Mouse (Mus musculus) left cerebral cortex, adult 2 months (tissue): ENCODE measurements at regions not wholly inside any gene's neighbourhood (a gene's known extent, or its start where the extent isn't known, plus 50 kb on each side); places are given as distances from the start of the nearest gene placed in this dataset.
"Not testable (repeated sequence)": the region's sequence is repeated elsewhere in the genome, so short reads cannot be mapped to it uniquely, and the experiment has no call there.

ENCODE experiments used
- DNase-seq, 2 experiments: peaks; one replicate each; pipeline ENCODE4 v3.0.0; 2021 to 2022; ENCODE audit warnings: low spot score in 2 of 2, mixed read lengths in 1 of 2; ENCODE audit errors: extremely low spot score in 1 of 2
- H3K27ac ChIP-seq: fragments of 200-600 bp; 2 replicates; pipeline ENCODE4 v1.8.1; 2022
- H3K4me3 ChIP-seq: fragments of 200-600 bp; 2 replicates; pipeline ENCODE4 v1.8.1; 2022
- CTCF ChIP-seq: fragments of 200-600 bp; IDR thresholded peaks from 2 replicates; pipeline ENCODE4 v1.8.1; 2022; ENCODE audit warnings: antibody characterized with exemption, mild to moderate bottlenecking, moderate library complexity
- intact Hi-C: fragments of 180-260 bp; cut with DNase I; formaldehyde crosslinking; loops from one replicate; pipeline ENCODE4 v1.15.1; 2025

- H3K4me3 ChIP-seq = peak overlapping the region; percentile 42
- DNase-seq = no peak
- H3K27ac ChIP-seq = no peak overlapping the region; the same call in 1 of the 2 replicates
- TF ChIP-seq CTCF = no peak
- intact Hi-C loops = loop anchor here (5.0 kb wide), 1 partner anchor 454 kb away; no protein-coding TSS in a partner anchor
Measured at GRCm38 (mm10) chr3:134330943-134331342, 94.7 kb downstream of the Cxxc4 start.

- peak overlapping the region; percentile 42 for H3K4me3 ChIP-seq
- intact Hi-C loops = loop anchor here (5.0 kb wide), 1 partner anchor 454 kb away; no protein-coding TSS in a partner anchor
- no peak for TF ChIP-seq CTCF
- no peak overlapping the region; the same call in 1 of the 2 replicates for H3K27ac ChIP-seq
- DNase-seq = peak in 1 of 2 experiments; percentile 20
Measured at GRCm38 (mm10) chr3:134331499-134332153, 95.3 kb downstream of the Cxxc4 start.

GRCm38 (mm10) chr3:134339093-134339695 is 102.9 kb downstream of the Cxxc4 start:
- H3K4me3 ChIP-seq, intact Hi-C loops, DNase-seq: not testable (repeated sequence)

GRCm38 (mm10) chr3:134365948-134366347 is 129.7 kb downstream of the Cxxc4 start:
- intact Hi-C loops = no loop called here
- no peak for TF ChIP-seq CTCF
- Histone ChIP-seq H3K4me3 (no peak overlapping the region), H3K27ac (no peak overlapping the region)
- DNase-seq = no peak

More at GRCm38 (mm10) chr3:134339093-134339695, 102.9 kb downstream of the Cxxc4 start:
- not testable (repeated sequence) for H3K27ac ChIP-seq

GRCm38 (mm10) chr3:134366761-134367160 is 130.5 kb downstream of the Cxxc4 start:
- H3K4me3 ChIP-seq = no peak overlapping the region
- no peak for DNase-seq
- no peak overlapping the region for H3K27ac ChIP-seq
- no peak for TF ChIP-seq CTCF
- intact Hi-C loops = no loop called here

- intact Hi-C loops = no loop called here
- TF ChIP-seq CTCF = no peak
- no peak for DNase-seq
Measured at GRCm38 (mm10) chr3:134368591-134368990, 132.3 kb downstream of the Cxxc4 start.

GRCm38 (mm10) chr3:134369126-134369525 is 132.8 kb downstream of the Cxxc4 start:
- no peak for TF ChIP-seq CTCF
- intact Hi-C loops = no loop called here
- DNase-seq = no peak

More at GRCm38 (mm10) chr3:134368591-134368990, 132.3 kb downstream of the Cxxc4 start:
- Histone ChIP-seq H3K27ac (no peak overlapping the region), H3K4me3 (no peak overlapping the region)

GRCm38 (mm10) chr3:134379549-134379948 is 143.3 kb downstream of the Cxxc4 start:
- DNase-seq = no peak
- no peak for TF ChIP-seq CTCF
- Histone ChIP-seq H3K27ac (no peak overlapping the region), H3K4me3 (no peak overlapping the region)
- intact Hi-C loops = no loop called here

More at GRCm38 (mm10) chr3:134369126-134369525, 132.8 kb downstream of the Cxxc4 start:
- H3K4me3 ChIP-seq = no peak overlapping the region
- H3K27ac ChIP-seq = no peak overlapping the region

- DNase-seq = no peak
- intact Hi-C loops = no loop called here
- Histone ChIP-seq H3K4me3 (no peak overlapping the region), H3K27ac (no peak overlapping the region)
- TF ChIP-seq CTCF = no peak
Measured at GRCm38 (mm10) chr3:134390472-134391336, 154.4 kb downstream of the Cxxc4 start.

- intact Hi-C loops = no loop called here
- no peak for TF ChIP-seq CTCF
Measured at GRCm38 (mm10) chr3:134400395-134401090, 164.3 kb downstream of the Cxxc4 start.

GRCm38 (mm10) chr3:134415606-134416328 is 179.5 kb downstream of the Cxxc4 start:
- DNase-seq = no peak
- Histone ChIP-seq H3K4me3 (no peak overlapping the region), H3K27ac (no peak overlapping the region)
- no peak for TF ChIP-seq CTCF
- intact Hi-C loops = no loop called here

More at GRCm38 (mm10) chr3:134400395-134401090, 164.3 kb downstream of the Cxxc4 start:
- H3K27ac ChIP-seq = no peak overlapping the region
- DNase-seq = no peak
- no peak overlapping the region for H3K4me3 ChIP-seq
